Mouse (Mus musculus): Measurements from ENCODE around the gene Slc26a3. TPM values are rescaled to one million over a fixed set of nuclear protein-coding genes. Genes with fewer than 3 reads are reported as not detected.

Gene Slc26a3
- total and polyA plus RNA-seq, 3 experiments: 0.07 TPM; not detected in 2

DNA sequence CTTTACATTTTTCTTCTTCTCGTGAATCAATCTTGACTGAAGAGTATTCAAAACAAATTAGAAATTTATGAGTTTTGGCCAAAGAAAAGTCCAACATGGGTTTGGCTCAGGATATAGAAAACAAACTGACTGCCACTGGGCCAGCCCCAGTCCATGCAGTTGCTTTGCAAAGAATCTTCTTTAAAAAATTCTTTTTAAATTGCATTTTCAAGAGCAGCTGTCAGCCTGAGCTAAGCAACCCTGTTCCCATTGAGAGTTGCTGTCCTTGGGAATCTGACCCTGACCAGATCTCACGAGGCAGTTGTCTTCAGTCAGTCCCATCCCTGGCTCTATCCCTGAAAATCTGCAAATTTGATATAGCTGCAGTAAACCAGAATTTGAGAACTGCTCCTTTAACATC is 8.2 kb upstream of the Slc26a3 start:
- Histone ChIP-seq H3K27ac (ENCODE audit: control insufficient read depth, low read depth, low read length) (no peak overlapping the region), H3K4me1 (ENCODE audit: control insufficient read depth in 1 of 2, insufficient read depth in 2 of 2, low read length in 2 of 2) (no peaks in the 10 kb centered on the region), H3K4me3 (ENCODE audit: control insufficient read depth in 1 of 2, insufficient read depth in 1 of 2, low read depth in 2 of 2, low read length in 2 of 2) (no peak overlapping the region), H3K36me3 (ENCODE audit: control insufficient read depth in 1 of 2, insufficient read depth in 2 of 2, low read length in 2 of 2) (no peaks in the 10 kb centered on the region), H3K9me3 (replicated peaks; ENCODE audit: insufficient read depth, low read length) (no peaks in the 10 kb centered on the region), H3K9ac (ENCODE audit: control insufficient read depth, low read depth, low read length, poor library complexity, severe bottlenecking) (no peak overlapping the region), H3K27me3 (ENCODE audit: control insufficient read depth in 1 of 2, insufficient read depth in 2 of 2, low read length in 2 of 2) (peaks cover 6 to 7% of the 10 kb centered on the region in 2 experiments; a peak in 3 of 4 replicates), H3K79me2 (ENCODE audit: control insufficient read depth, insufficient read depth, low read length, poor library complexity) (no peaks in the 10 kb centered on the region)
- no peak for TF ChIP-seq KAT2A (conservative IDR thresholded peaks at IDR 0.05; ENCODE audit: low read depth, low read length)
- TF ChIP-seq POLR2AphosphoS5 (IDR thresholded peaks at IDR 0.05; ENCODE audit: borderline replicate concordance, low read depth, low read length): no peak
- TF ChIP-seq EP300 (IDR thresholded peaks at IDR 0.05; ENCODE audit: low read depth in 1 of 2, low read length in 2 of 2): no peak
- no peak for TF ChIP-seq NELFE (IDR thresholded peaks at IDR 0.05; ENCODE audit: low read depth, low read length)
- TF ChIP-seq RAD21 (IDR thresholded peaks at IDR 0.05; ENCODE audit: low read depth, low read length): no peak
- no peak for TF ChIP-seq TCF12 (IDR thresholded peaks at IDR 0.05; ENCODE audit: low read depth, low read length)
- TF ChIP-seq JUND (IDR thresholded peaks at IDR 0.05; ENCODE audit: low read depth, low read length): no peak
- no peak for DNase-seq (ENCODE audit: low read depth, low spot score)

DNA sequence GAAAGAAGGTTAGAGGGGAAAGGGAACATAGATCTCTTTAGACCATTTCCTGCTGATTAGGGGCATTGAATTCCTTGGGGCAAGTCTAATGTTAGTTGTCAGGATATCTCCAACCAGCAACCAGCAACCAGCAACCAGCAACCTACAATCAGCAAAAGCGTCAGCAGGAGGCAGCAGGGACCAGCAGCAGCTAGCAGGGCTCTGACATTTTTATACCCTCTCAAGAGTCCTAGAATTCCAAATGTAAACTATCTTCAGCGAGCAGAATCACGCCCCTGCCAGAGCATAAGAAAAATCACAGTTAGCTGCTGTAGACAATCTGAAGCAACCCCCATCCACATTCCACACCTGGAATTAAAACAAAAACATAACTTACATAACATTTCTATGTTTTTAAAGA is 3.4 kb upstream of the Slc26a3 start:
- Histone ChIP-seq H3K27me3 (ENCODE audit: control insufficient read depth in 1 of 2, insufficient read depth in 2 of 2, low read length in 2 of 2) (peaks cover 5 to 7% of the 10 kb centered on the region in 2 experiments; a peak in 2 of 4 replicates), H3K4me3 (ENCODE audit: control insufficient read depth in 1 of 2, insufficient read depth in 1 of 2, low read depth in 2 of 2, low read length in 2 of 2) (no peak overlapping the region), H3K9me3 (replicated peaks; ENCODE audit: insufficient read depth, low read length) (no peaks in the 10 kb centered on the region)

DNA sequence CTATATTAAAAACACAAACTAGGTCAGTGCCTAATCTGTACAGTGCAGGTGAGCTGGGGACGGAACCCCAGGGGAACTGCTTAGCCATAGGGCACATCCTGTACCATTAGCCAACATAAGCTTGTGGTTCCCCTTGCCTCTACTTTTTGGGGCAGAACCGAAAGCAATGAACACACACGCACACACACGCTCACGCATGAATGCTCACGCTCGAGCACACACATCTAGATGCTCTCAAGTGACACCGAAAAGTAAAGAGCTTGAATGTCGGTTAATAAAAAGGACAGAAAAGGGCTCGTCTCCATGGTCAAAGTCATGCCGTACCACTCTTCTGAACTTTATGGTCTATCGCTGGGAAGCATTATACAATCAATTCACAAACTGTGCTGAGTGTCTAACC is 1.0 kb downstream of the Slc26a3 start:
- Histone ChIP-seq H3K27ac (ENCODE audit: control insufficient read depth, low read depth, low read length) (no peak overlapping the region), H3K4me1 (ENCODE audit: control insufficient read depth in 1 of 2, insufficient read depth in 2 of 2, low read length in 2 of 2) (no peaks in the 10 kb centered on the region), H3K9ac (ENCODE audit: control insufficient read depth, low read depth, low read length, poor library complexity, severe bottlenecking) (no peak overlapping the region), H3K4me3 (ENCODE audit: control insufficient read depth in 1 of 2, insufficient read depth in 1 of 2, low read depth in 2 of 2, low read length in 2 of 2) (no peak overlapping the region), H3K9me3 (replicated peaks; ENCODE audit: insufficient read depth, low read length) (no peaks in the 10 kb centered on the region), H3K79me2 (ENCODE audit: control insufficient read depth, insufficient read depth, low read length, poor library complexity) (no peaks in the 10 kb centered on the region), H3K36me3 (ENCODE audit: control insufficient read depth in 1 of 2, insufficient read depth in 2 of 2, low read length in 2 of 2) (no peaks in the 10 kb centered on the region), H3K27me3 (ENCODE audit: control insufficient read depth in 1 of 2, insufficient read depth in 2 of 2, low read length in 2 of 2) (peaks cover 0 to 2% of the 10 kb centered on the region in 2 experiments; a peak in 3 of 4 replicates)
- TF ChIP-seq UBTF (IDR thresholded peaks at IDR 0.05; ENCODE audit: borderline replicate concordance, insufficient read depth, low read depth, low read length): no peak
- no peak for TF ChIP-seq CHD1 (IDR thresholded peaks at IDR 0.05; ENCODE audit: low read depth, low read length)
- no peak for TF ChIP-seq POLR2A (IDR thresholded peaks at IDR 0.05; ENCODE audit: control insufficient read depth in 1 of 2, insufficient read depth in 1 of 2, low read depth in 1 of 2, low read length in 2 of 2, poor library complexity in 1 of 2)
- no peak for TF ChIP-seq TAL1 (IDR thresholded peaks at IDR 0.05; ENCODE audit: low read length)
- TF ChIP-seq BHLHE40 (IDR thresholded peaks at IDR 0.05; ENCODE audit: borderline replicate concordance, low read depth, low read length): no peak
- TF ChIP-seq MAZ (IDR thresholded peaks at IDR 0.05; ENCODE audit: low read depth, low read length): no peak
- TF ChIP-seq MEF2A (IDR thresholded peaks at IDR 0.05; ENCODE audit: extremely low read depth, insufficient replicate concordance, low read depth, low read length, poor library complexity, severe bottlenecking): no peak
- no peak for TF ChIP-seq RAD21 (IDR thresholded peaks at IDR 0.05; ENCODE audit: low read depth, low read length)
- no peak for TF ChIP-seq ZKSCAN1 (IDR thresholded peaks at IDR 0.05; ENCODE audit: low read depth, low read length)
- no peak for TF ChIP-seq JUND (IDR thresholded peaks at IDR 0.05; ENCODE audit: low read depth, low read length)
- no peak for TF ChIP-seq SIN3A (IDR thresholded peaks at IDR 0.05; ENCODE audit: low read length)
- no peak for TF ChIP-seq ZNF384 (IDR thresholded peaks at IDR 0.05; ENCODE audit: low read depth, low read length)
- no peak for TF ChIP-seq ELF1 (IDR thresholded peaks at IDR 0.05; ENCODE audit: low read depth, low read length)
- no peak for TF ChIP-seq POLR2AphosphoS2 (IDR thresholded peaks at IDR 0.05; ENCODE audit: low read length)
- TF ChIP-seq ETS1 (IDR thresholded peaks at IDR 0.05; ENCODE audit: low read depth, low read length): no peak
- TF ChIP-seq RCOR1 (IDR thresholded peaks at IDR 0.05; ENCODE audit: low read depth, low read length): no peak
- DNase-seq (ENCODE audit: low read depth, low spot score): no peak

More for the DNA sequence above, 3.4 kb upstream of the Slc26a3 start:
- no peak for DNase-seq (ENCODE audit: low read depth, low spot score)
- Histone ChIP-seq H3K4me1 (ENCODE audit: control insufficient read depth in 1 of 2, insufficient read depth in 2 of 2, low read length in 2 of 2) (no peaks in the 10 kb centered on the region), H3K27ac (ENCODE audit: control insufficient read depth, low read depth, low read length) (no peak overlapping the region), H3K79me2 (ENCODE audit: control insufficient read depth, insufficient read depth, low read length, poor library complexity) (no peaks in the 10 kb centered on the region), H3K9ac (ENCODE audit: control insufficient read depth, low read depth, low read length, poor library complexity, severe bottlenecking) (no peak overlapping the region), H3K36me3 (ENCODE audit: control insufficient read depth in 1 of 2, insufficient read depth in 2 of 2, low read length in 2 of 2) (no peaks in the 10 kb centered on the region)
- TF ChIP-seq TCF12 (IDR thresholded peaks at IDR 0.05; ENCODE audit: low read depth, low read length): no peak
- TF ChIP-seq KAT2A (conservative IDR thresholded peaks at IDR 0.05; ENCODE audit: low read depth, low read length): no peak
- no peak for TF ChIP-seq ZNF384 (IDR thresholded peaks at IDR 0.05; ENCODE audit: low read depth, low read length)
- TF ChIP-seq USF1 (IDR thresholded peaks at IDR 0.05; ENCODE audit: low read depth, low read length): no peak
- no peak for TF ChIP-seq CHD2 (IDR thresholded peaks at IDR 0.05; ENCODE audit: low read length)
